Mouse (Mus musculus): ENCODE measurements around the gene Tac4. TPM values are rescaled to one million over a fixed set of nuclear protein-coding genes. Genes with fewer than 3 reads are reported as not detected.
A peak's percentile ranks its signal among the peaks of the same experiment; 100 is the strongest.

Tac4 gene
- total and polyA plus RNA-seq, 3 experiments = 0.19 TPM; not detected in 2

DNA sequence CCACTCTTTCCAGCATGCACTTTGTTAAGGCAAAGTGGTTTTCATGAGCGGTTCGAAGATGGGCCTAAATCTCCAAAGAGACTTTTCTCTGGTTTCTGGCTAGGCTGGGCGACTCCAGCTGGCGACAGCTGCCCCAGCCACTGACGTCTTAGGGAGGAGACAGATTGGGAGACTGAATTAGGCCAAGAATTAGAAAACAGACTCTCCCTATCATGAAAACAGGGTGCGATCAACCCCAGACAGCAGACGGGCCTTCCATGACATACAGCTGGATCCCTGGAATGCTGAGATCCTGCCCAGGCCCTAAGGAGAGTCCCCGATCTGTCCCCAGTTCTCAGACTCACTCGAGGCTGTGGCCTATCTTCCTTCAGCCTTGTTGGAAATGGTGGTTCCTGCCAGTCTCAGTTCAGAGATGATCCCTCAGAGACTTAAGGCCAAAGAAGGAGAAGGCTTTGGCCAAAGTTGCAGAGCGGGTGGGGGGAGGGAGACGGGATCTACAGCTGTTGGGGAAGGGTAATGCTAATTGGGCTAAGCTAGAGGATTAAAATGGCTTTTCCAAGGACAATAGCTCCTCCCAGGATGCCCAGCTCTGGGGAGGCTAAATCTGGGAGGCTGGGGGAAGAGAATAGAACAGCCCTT is 2.6 kb downstream of the Tac4 start:
- no peak for DNase-seq (ENCODE audit: extremely low read depth)
- in situ Hi-C loops (cut with MboI; ENCODE audit: low pct_ligation_motif_present, low pct_unique_long_range_greater_than_20kb, low sequenced_read_pairs) (loop anchor here (5.0 kb wide), 2 partner anchors 33 to 258 kb away; no protein-coding TSS in a partner anchor), dilution Hi-C loops (cut with MboI; ENCODE audit: extremely low pct_ligation_motif_present, extremely low pct_unique_long_range_greater_than_20kb, low sequenced_read_pairs) (no loop called here)
- H3K27me3 ChIP-seq (replicated peaks) = no peaks in the 10 kb centered on the region
- TF ChIP-seq ZC3H11A (IDR thresholded peaks at IDR 0.05; ENCODE audit: low read depth, low read length) = no peak
- TF ChIP-seq USF2 (conservative IDR thresholded peaks at IDR 0.05; ENCODE audit: low read depth, low read length) = no peak
- TF ChIP-seq ZNF384 (IDR thresholded peaks at IDR 0.05; ENCODE audit: low read depth, low read length) = no peak
- no peaks in the 10 kb centered on the region for H3K79me2 ChIP-seq (replicated peaks; ENCODE audit: control insufficient read depth, extremely low read depth, insufficient read depth, poor library complexity, severe bottlenecking)
- no peak overlapping the region for H3K27ac ChIP-seq (ENCODE audit: insufficient read depth, low read depth)
- H3K4me1 ChIP-seq (ENCODE audit: control insufficient read depth in 1 of 2, insufficient read depth in 2 of 2) = peaks cover 12 to 35% of the 10 kb centered on the region in 2 experiments
- no peak overlapping the region for H3K4me2 ChIP-seq (ENCODE audit: insufficient read depth, low read depth, poor library complexity, severe bottlenecking)
- H3K4me3 ChIP-seq (replicated peaks in 1 of 3; ENCODE audit: low read depth in 2 of 3, low read length in 2 of 3, poor library complexity in 1 of 3) = no peak overlapping the region
- no peak overlapping the region for H3K9ac ChIP-seq (ENCODE audit: insufficient read depth, low read depth)
- peaks cover 27 to 44% of the 10 kb centered on the region in 2 experiments for H3K36me3 ChIP-seq (replicated peaks in 1 of 2; ENCODE audit: control insufficient read depth in 1 of 2, insufficient read depth in 1 of 2, low read length in 1 of 2)
- no peaks in the 10 kb centered on the region for H3K9me3 ChIP-seq (replicated peaks; ENCODE audit: low read length)

DNA sequence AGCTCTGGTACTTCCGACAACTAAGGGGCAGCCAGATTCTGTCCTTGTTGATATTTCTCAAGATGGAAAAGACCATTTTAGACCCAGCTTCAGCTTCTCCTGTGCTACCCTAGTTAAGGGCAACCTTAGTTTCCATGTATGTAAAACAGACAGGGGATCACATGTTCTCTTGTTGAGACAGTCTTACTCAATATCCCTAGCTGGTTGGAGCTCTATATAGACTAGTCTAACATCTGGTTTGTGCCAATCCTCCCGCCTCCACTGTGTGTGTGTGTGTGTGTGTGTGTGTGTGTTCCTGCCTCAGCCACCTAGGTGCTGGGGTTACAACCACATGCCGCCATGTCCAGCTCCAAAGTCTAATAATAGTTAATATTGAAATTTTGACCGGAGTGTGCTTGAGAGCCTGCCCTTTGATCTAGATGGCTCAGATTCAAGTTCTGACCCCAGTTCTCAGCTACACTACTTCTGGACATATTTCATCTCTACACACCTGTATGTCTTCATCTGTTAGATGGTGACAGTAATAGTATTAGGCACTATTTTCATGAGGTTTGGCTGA is 3.2 kb downstream of the Tac4 start:
- Histone ChIP-seq H3K27me3 (replicated peaks) (no peaks in the 10 kb centered on the region), H3K4me3 (replicated peaks in 1 of 3; ENCODE audit: low read depth in 2 of 3, low read length in 2 of 3, poor library complexity in 1 of 3) (no peak overlapping the region), H3K27ac (ENCODE audit: insufficient read depth, low read depth) (no peak overlapping the region), H3K79me2 (replicated peaks; ENCODE audit: control insufficient read depth, extremely low read depth, insufficient read depth, poor library complexity, severe bottlenecking) (no peaks in the 10 kb centered on the region), H3K4me1 (ENCODE audit: control insufficient read depth in 1 of 2, insufficient read depth in 2 of 2) (peaks cover 12 to 34% of the 10 kb centered on the region in 2 experiments), H3K9ac (ENCODE audit: insufficient read depth, low read depth) (no peak overlapping the region), H3K9me3 (replicated peaks; ENCODE audit: low read length) (no peaks in the 10 kb centered on the region), H3K4me2 (ENCODE audit: insufficient read depth, low read depth, poor library complexity, severe bottlenecking) (no peak overlapping the region), H3K36me3 (replicated peaks in 1 of 2; ENCODE audit: control insufficient read depth in 1 of 2, insufficient read depth in 1 of 2, low read length in 1 of 2) (peaks cover 32 to 50% of the 10 kb centered on the region in 2 experiments)
- DNase-seq (ENCODE audit: extremely low read depth) = no peak
- dilution Hi-C loops (cut with MboI; ENCODE audit: extremely low pct_ligation_motif_present, extremely low pct_unique_long_range_greater_than_20kb, low sequenced_read_pairs) (no loop called here), in situ Hi-C loops (cut with MboI; ENCODE audit: low pct_ligation_motif_present, low pct_unique_long_range_greater_than_20kb, low sequenced_read_pairs) (loop anchor here (5.0 kb wide), 2 partner anchors 33 to 258 kb away; no protein-coding TSS in a partner anchor)
- no peak for TF ChIP-seq USF2 (conservative IDR thresholded peaks at IDR 0.05; ENCODE audit: low read depth, low read length)
- TF ChIP-seq UBTF (IDR thresholded peaks at IDR 0.05; ENCODE audit: low read depth, low read length) = no peak
- 0 out of 2 replicates have a peak, but pooled peaks have one; percentile 23 for TF ChIP-seq MAX (IDR thresholded peaks at IDR 0.05; ENCODE audit: low read length)
- no peak for TF ChIP-seq RCOR1 (conservative IDR thresholded peaks at IDR 0.05; ENCODE audit: low read depth, low read length)

DNA sequence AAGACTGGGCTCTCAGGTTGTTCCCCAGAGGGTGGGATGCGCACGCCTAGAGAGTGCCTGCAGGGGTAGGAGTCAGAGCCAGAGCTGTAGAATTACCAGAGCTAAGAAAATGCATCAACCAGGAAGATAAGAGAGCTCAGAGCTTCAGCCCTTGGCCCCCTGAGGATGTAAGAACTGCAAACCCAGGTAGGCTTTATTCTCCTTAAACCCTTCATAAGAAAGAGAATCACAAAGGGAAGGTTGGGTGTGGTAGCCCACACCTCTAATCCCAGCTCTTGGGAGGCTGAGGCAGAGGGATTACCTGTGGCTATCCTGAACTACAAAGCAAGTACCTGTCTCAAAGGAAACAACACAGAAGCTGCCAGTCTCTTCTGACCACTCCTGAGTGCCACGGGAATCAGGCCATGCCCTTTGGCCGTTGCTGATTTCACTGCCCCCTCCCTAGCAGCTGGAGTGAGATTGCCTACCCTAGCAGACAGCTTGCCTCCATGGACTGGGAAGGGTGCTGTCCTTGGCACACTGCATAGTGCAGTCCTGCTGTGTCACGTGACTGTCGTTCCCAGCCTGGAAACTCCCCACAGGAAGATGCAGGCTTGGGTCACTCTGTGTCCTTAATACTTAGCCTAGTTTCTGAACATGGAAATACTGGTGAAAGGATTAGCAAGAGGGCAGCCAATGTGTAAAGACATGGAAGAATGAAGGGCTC is 5.4 kb downstream of the Tac4 start:
- Histone ChIP-seq H3K79me2 (replicated peaks; ENCODE audit: control insufficient read depth, extremely low read depth, insufficient read depth, poor library complexity, severe bottlenecking) (no peaks in the 10 kb centered on the region), H3K27me3 (replicated peaks) (no peaks in the 10 kb centered on the region), H3K4me1 (ENCODE audit: control insufficient read depth in 1 of 2, insufficient read depth in 2 of 2) (peaks cover 3 to 13% of the 10 kb centered on the region in 2 experiments), H3K9ac (ENCODE audit: insufficient read depth, low read depth) (no peak overlapping the region), H3K9me3 (replicated peaks; ENCODE audit: low read length) (no peaks in the 10 kb centered on the region), H3K27ac (ENCODE audit: insufficient read depth, low read depth) (no peak overlapping the region), H3K4me2 (ENCODE audit: insufficient read depth, low read depth, poor library complexity, severe bottlenecking) (no peak overlapping the region), H3K4me3 (replicated peaks in 1 of 3; ENCODE audit: low read depth in 2 of 3, low read length in 2 of 3, poor library complexity in 1 of 3) (no peak overlapping the region), H3K36me3 (replicated peaks in 1 of 2; ENCODE audit: control insufficient read depth in 1 of 2, insufficient read depth in 1 of 2, low read length in 1 of 2) (peaks cover 50 to 72% of the 10 kb centered on the region in 2 experiments)
- dilution Hi-C loops (cut with MboI; ENCODE audit: extremely low pct_ligation_motif_present, extremely low pct_unique_long_range_greater_than_20kb, low sequenced_read_pairs) = no loop called here
- no peak for DNase-seq (ENCODE audit: extremely low read depth)
- in situ Hi-C loops (cut with MboI; ENCODE audit: low pct_ligation_motif_present, low pct_unique_long_range_greater_than_20kb, low sequenced_read_pairs) = no loop called here
- TF ChIP-seq NRF1 (IDR thresholded peaks at IDR 0.05; ENCODE audit: low read depth, low read length) = no peak
- no peak for TF ChIP-seq MEF2A (IDR thresholded peaks at IDR 0.05; ENCODE audit: borderline replicate concordance, low read depth, low read length)
- TF ChIP-seq HCFC1 (IDR thresholded peaks at IDR 0.05; ENCODE audit: low read depth, low read length) = no peak
- no peak for TF ChIP-seq USF2 (conservative IDR thresholded peaks at IDR 0.05; ENCODE audit: low read depth, low read length)
- no peak for TF ChIP-seq MYC (IDR thresholded peaks at IDR 0.05; ENCODE audit: low read depth, low read length)
- no peak for TF ChIP-seq KAT2A (IDR thresholded peaks at IDR 0.05; ENCODE audit: insufficient replicate concordance, low read length)
- no peak for TF ChIP-seq RCOR1 (conservative IDR thresholded peaks at IDR 0.05; ENCODE audit: low read depth, low read length)
